Mouse (Mus musculus) megakaryocyte, embryonic 14.5 days (primary cell): ENCODE results near the gene Hhat.

Experiments
- FLI1 ChIP-seq: IDR thresholded peaks from 2 replicates; pipeline ENCODE4 v1.6.1; 2012; ENCODE audit warnings: low read length, inconsistent platforms, mixed read lengths
- GATA1 ChIP-seq: IDR thresholded peaks from 3 replicates; pipeline ENCODE4 v1.6.1; 2012; ENCODE audit warnings: mixed read lengths, low read length, inconsistent platforms, borderline replicate concordance

GRCm38 (mm10) chr1:192503651-192504050, 267.4 kb downstream of the Hhat start:
- TF ChIP-seq GATA1 = no peak
- no peak for TF ChIP-seq FLI1
